In genomic region chr3:60437254-60437653, GRCm38 (mm10) we compare ENCODE assay signal across 19 mouse cellular contexts. TPM values are rescaled to one million over a fixed set of nuclear protein-coding genes. Genes with fewer than 3 reads are reported as not detected.
DNase-seq lines count a peak whose midpoint lies in the region; ATAC-seq and TF ChIP-seq lines count a peak whose summit lies in the region.
"Had no signal": no experiment of that assay in that cellular context is flagged by ENCODE, and none has a peak within 500 bp of the region (broad histone marks: within the 10 kb centered on the region; RNA-seq: fewer than 3 reads in every experiment).

No protein-coding gene starts in this region.

- no peak for TF ChIP-seq POLR2A in kidney, adult 2 months (IDR thresholded peaks at IDR 0.05; ENCODE audit: low read depth, low read length)

- DNase-seq in adrenal gland, postnatal 10 days = peak; percentile 14
- DNase-seq in adrenal gland, adult 18-20 months (ENCODE audit: low spot score in 2 of 2) = no peak
- no peak for DNase-seq in kidney, adult 2 months
- DNase-seq in kidney, postnatal 14 days = no peak
- DNase-seq in ES-CJ7 (ENCODE audit: low read depth, low spot score) = peak; percentile 27
- no peak for DNase-seq in limb, embryonic 10.5 days (ENCODE audit: low spot score)
- DNase-seq: cerebellum, adult 9-10 months; thymus, adult 18-20 months had no signal

- ATAC-seq in frontal cortex, adult (ENCODE audit: low TSS enrichment) = no peak
- ATAC-seq: forebrain, embryonic 14.5 days; midbrain, embryonic 13.5 days had no signal

- no peaks in the 10 kb centered on the region for H3K4me1 ChIP-seq in kidney, adult 2 months (ENCODE audit: control insufficient read depth, insufficient read depth, low read length)
- H3K4me1 ChIP-seq in brown adipose tissue, adult 24 weeks (ENCODE audit: control insufficient read depth, insufficient read depth, insufficient read length, low read length) = peaks cover 4% of the 10 kb centered on the region
- H3K4me1 ChIP-seq in limb, embryonic 10.5 days = no peaks in the 10 kb centered on the region
- H3K4me1 ChIP-seq: embryonic facial prominence, embryonic 10.5 days; heart, embryonic 12.5 days; hindbrain, embryonic 10.5 days; midbrain, embryonic 13.5 days; neural tube, embryonic 13.5 days had no signal

- H3K27me3 ChIP-seq in kidney, adult 2 months (replicated peaks; ENCODE audit: control insufficient read depth, insufficient read depth, low read length) = no peaks in the 10 kb centered on the region
- H3K27me3 ChIP-seq in limb, embryonic 10.5 days (ENCODE audit: low read depth, poor library complexity, severe bottlenecking) = no peaks in the 10 kb centered on the region
- H3K27me3 ChIP-seq: CH12.LX; heart, embryonic 12.5 days; midbrain, embryonic 13.5 days; neural tube, embryonic 13.5 days had no signal

- peak overlapping the region; percentile 0; the same call in 1 of the 2 replicates for H3K27ac ChIP-seq in kidney, adult 2 months (ENCODE audit: insufficient read depth, low read depth, low read length)
- H3K27ac ChIP-seq in brown adipose tissue, adult 24 weeks (replicated peaks; ENCODE audit: low read depth, low read length) = peak overlapping the region; percentile 99
- H3K27ac ChIP-seq in limb, embryonic 10.5 days = no peak overlapping the region
- H3K27ac ChIP-seq: embryonic facial prominence, embryonic 10.5 days; hindbrain, embryonic 10.5 days; left cerebral cortex, adult 2 months; midbrain, embryonic 13.5 days; neural tube, embryonic 13.5 days had no signal

- H3K4me3 ChIP-seq in kidney, adult 2 months (ENCODE audit: insufficient read depth, low read depth, low read length) = no peak overlapping the region
- H3K4me3 ChIP-seq in brown adipose tissue, adult 24 weeks (ENCODE audit: insufficient read depth, low read depth, low read length) = no peak overlapping the region
- H3K4me3 ChIP-seq in limb, embryonic 10.5 days = no peak overlapping the region
- H3K4me3 ChIP-seq: embryonic facial prominence, embryonic 10.5 days; erythroblast, embryonic 14.5 days; heart, embryonic 12.5 days; hindbrain, embryonic 10.5 days; left cerebral cortex, adult 2 months; midbrain, embryonic 13.5 days; neural tube, embryonic 13.5 days had no signal

- H3K36me3 ChIP-seq in kidney, adult 2 months (ENCODE audit: control insufficient read depth, insufficient read depth, low read length) = no peaks in the 10 kb centered on the region
- no peaks in the 10 kb centered on the region for H3K36me3 ChIP-seq in limb, embryonic 10.5 days
- H3K36me3 ChIP-seq: embryonic facial prominence, embryonic 10.5 days; heart, embryonic 12.5 days; hindbrain, embryonic 10.5 days; midbrain, embryonic 13.5 days; neural tube, embryonic 13.5 days had no signal

- no peaks in the 10 kb centered on the region for H3K9me3 ChIP-seq in limb, embryonic 10.5 days (replicated peaks)
- H3K9me3 ChIP-seq: embryonic facial prominence, embryonic 10.5 days; heart, embryonic 12.5 days; hindbrain, embryonic 10.5 days; midbrain, embryonic 13.5 days; neural tube, embryonic 13.5 days had no signal

- no peak for TF ChIP-seq CTCF in kidney, adult 2 months (conservative IDR thresholded peaks at IDR 0.05; ENCODE audit: insufficient read depth, insufficient read length, low read depth, low read length)

RNA-seq across cellular contexts. Expression of gene Mbnl1, which starts 35.4 kb away (rescaled TPM):
- total RNA-seq in adrenal gland, postnatal 10 days (2021) = 100 to 1,000 TPM; 284 to 333 TPM
- 100 to 1,000 TPM; 503 to 531 TPM for total RNA-seq in adrenal gland, adult 18-20 months (2021)
- 43.0 and 52.3 TPM in 2 replicates for polyA plus RNA-seq in kidney, adult 2 months (2012; rRNA removed)
- 127 and 136 TPM in 2 replicates for polyA plus RNA-seq in brown adipose tissue, adult 24 weeks (2012; ENCODE audit: insufficient read depth, insufficient read length, missing spikeins)
- 51.2 and 53.1 TPM in 2 replicates for polyA plus RNA-seq in limb, embryonic 10.5 days (2016; fragmentation: Nextera tagmentation; extraction: Ambion mirVana)

Comparison
In these comparisons a context has a peak if more than half of its experiments do, and no peak if none do; other contexts are left out.
1. DNase-seq: peak in adrenal gland, postnatal 10 days (single experiment) and ES-CJ7 (single experiment); none in adrenal gland, adult 18-20 months (0 of 2), kidney, adult 2 months (single experiment), kidney, postnatal 14 days (single experiment) and limb, embryonic 10.5 days (single experiment).